Mouse (Mus musculus) hematopoietic stem cell, adult 5-6 weeks (primary cell): ENCODE data around the gene 1600014C10Rik. TPM values are rescaled to one million over a fixed set of nuclear protein-coding genes. Genes with fewer than 3 reads are reported as not detected.

Experiments
- ATAC-seq, 2 experiments: fragments of 125-278 bp in 1 of 2; replicated peaks in 1 of 2; 2 replicates each; pipeline ENCODE4 v1.8.0; 2016 to 2017; ENCODE audit warnings: inconsistent platforms in 2 of 2, mild to moderate bottlenecking in 2 of 2, moderate number of reproducible peaks in 2 of 2, low read depth in 1 of 2, moderate TSS enrichment in 1 of 2; ENCODE audit not compliant: low FRiP score in 2 of 2, poor library complexity in 2 of 2, severe bottlenecking in 2 of 2, insufficient read depth in 1 of 2, low TSS enrichment in 1 of 2
- total RNA-seq: library from RNA; stranded (forward); fragments of 172-1452, 232-1000 nt; gene quantifications from 2 replicates; pipeline ENCODE4 v1.2.3, GENCODE M21; 2017

Gene 1600014C10Rik
- total RNA-seq, 1 experiment from 2014 or later, result 17.9 TPM

- no peak for ATAC-seq
Measured at GRCm38 (mm10) chr7:38179896-38180295, 3.1 kb upstream of the 1600014C10Rik start.

- ATAC-seq, result no peak
Measured at GRCm38 (mm10) chr7:38181366-38181765, 1.7 kb upstream of the 1600014C10Rik start.

GRCm38 (mm10) chr7:38182596-38182961, 438 bp upstream of the 1600014C10Rik start:
- peak; percentile 61 to 65 for ATAC-seq

- peak; percentile 66 to 75 for ATAC-seq
Measured at GRCm38 (mm10) chr7:38183709-38184417, 846 bp downstream of the 1600014C10Rik start.

- ATAC-seq, result no peak
Measured at GRCm38 (mm10) chr7:38184418-38184745, 1.4 kb downstream of the 1600014C10Rik start.

GRCm38 (mm10) chr7:38184786-38185185, 1.8 kb downstream of the 1600014C10Rik start:
- no peak for ATAC-seq

GRCm38 (mm10) chr7:38186861-38187260, 3.8 kb downstream of the 1600014C10Rik start:
- no peak; a peak in 1 of 4 replicates for ATAC-seq

- ATAC-seq, result 0 out of 4 replicates have a peak, but pooled peaks of 1 of the 2 experiments have one; percentile 4
Measured at GRCm38 (mm10) chr7:38187796-38188195, 4.8 kb downstream of the 1600014C10Rik start.

GRCm38 (mm10) chr7:38188281-38189075, 5.5 kb downstream of the 1600014C10Rik start:
- no peak for ATAC-seq

- peak; percentile 91 for ATAC-seq
Measured at GRCm38 (mm10) chr7:38189136-38189982, 6.3 kb downstream of the 1600014C10Rik start.

GRCm38 (mm10) chr7:38190056-38190835, 7.2 kb downstream of the 1600014C10Rik start:
- no peak for ATAC-seq

- ATAC-seq, result no peak
Measured at GRCm38 (mm10) chr7:38191146-38191545, 8.1 kb downstream of the 1600014C10Rik start.

- ATAC-seq, result no peak
Measured at GRCm38 (mm10) chr7:38191571-38191970, 8.6 kb downstream of the 1600014C10Rik start.

- ATAC-seq, result peak in 1 of 2 experiments; percentile 32; a peak in 1 of 4 replicates
Measured at GRCm38 (mm10) chr7:38199907-38200605, 17.0 kb downstream of the 1600014C10Rik start.

- peak; percentile 95 to 97 for ATAC-seq
Measured at GRCm38 (mm10) chr7:38200606-38201289, 17.7 kb downstream of the 1600014C10Rik start.

- ATAC-seq, result no peak
Measured at GRCm38 (mm10) chr7:38201290-38201658, 18.3 kb downstream of the 1600014C10Rik start.
